Mouse (Mus musculus) midbrain, embryonic 13.5 days (tissue): Measurements from ENCODE around the gene Bcl7b. TPM values are rescaled to one million over a fixed set of nuclear protein-coding genes. Genes with fewer than 3 reads are reported as not detected.

Experiments
- ATAC-seq: fragments of 200-750 bp; cut with Nextera tagmentation; 2 replicates; pipeline ENCODE4 v1.8.0; 2017; ENCODE audit warnings: mild to moderate bottlenecking, moderate TSS enrichment, moderate library complexity
- H3K27ac ChIP-seq: fragments of 300-500 bp; sonication (generic); 2 replicates; pipeline ENCODE4 v1.5.1; 2015; ENCODE audit warnings: inconsistent platforms, mild to moderate bottlenecking, moderate library complexity
- H3K27me3 ChIP-seq: fragments of 300-500 bp; sonication (generic); 2 replicates; pipeline ENCODE4 v1.6.1; 2015; ENCODE audit warnings: mild to moderate bottlenecking, inconsistent platforms
- H3K36me3 ChIP-seq: fragments of 300-500 bp; sonication (generic); 2 replicates; pipeline ENCODE4 v1.6.1; 2015; ENCODE audit warnings: mild to moderate bottlenecking, inconsistent platforms
- H3K4me1 ChIP-seq: fragments of 300-500 bp; sonication (generic); replicated peaks from 2 replicates; pipeline ENCODE4 v1.6.1; 2015; ENCODE audit warnings: inconsistent platforms
- H3K4me2 ChIP-seq: fragments of 300-500 bp; sonication (generic); replicated peaks from 2 replicates; pipeline ENCODE4 v1.6.1; 2015; ENCODE audit warnings: moderate library complexity, mild to moderate bottlenecking, inconsistent platforms
- H3K4me3 ChIP-seq: fragments of 300-500 bp; sonication (generic); replicated peaks from 2 replicates; pipeline ENCODE4 v1.5.1; 2015; ENCODE audit warnings: mild to moderate bottlenecking, inconsistent platforms
- H3K9ac ChIP-seq: fragments of 300-500 bp; sonication (generic); replicated peaks from 2 replicates; pipeline ENCODE4 v1.6.1; 2015; ENCODE audit warnings: mild to moderate bottlenecking, inconsistent platforms
- H3K9me3 ChIP-seq: fragments of 300-500 bp; sonication (generic); 2 replicates; pipeline ENCODE4 v1.6.1; 2016; ENCODE audit warnings: mild to moderate bottlenecking, inconsistent platforms
- WGBS: fragments of 180-500 bp; shearing (Covaris S2); methylation state at CpG from one replicate; pipeline ENCODE4 v1.1.7; 2015; 5-methylcytosine and 5-hydroxymethylcytosine counted together
- polyA plus RNA-seq: library from polyadenylated mRNA; unstranded; fragments of >200 nt; fragmentation: Nextera tagmentation; extraction: Ambion mirVana; gene quantifications from 2 replicates; pipeline ENCODE4 v1.2.1, GENCODE M21; 2015

Bcl7b gene
- polyA plus RNA-seq, 1 experiment from 2014 or later, result 51.2 TPM

GRCm38 (mm10) chr5:135187349-135188213 is 19.5 kb downstream of the Bcl7b start:
- H3K4me1 ChIP-seq, result peaks cover 41% of the 10 kb centered on the region
- H3K9me3 ChIP-seq, result peaks cover 6% of the 10 kb centered on the region; the same call in 1 of the 2 replicates
- peak overlapping the region; percentile 92 for H3K4me2 ChIP-seq
- peak overlapping the region; percentile 98 for H3K27ac ChIP-seq
- peak overlapping the region; percentile 98 for H3K9ac ChIP-seq
- under 1% methylated on average over 102 of the region's 102 CpGs for WGBS
- peaks cover 10% of the 10 kb centered on the region for H3K36me3 ChIP-seq
- H3K4me3 ChIP-seq, result peak overlapping the region; percentile 98
- H3K27me3 ChIP-seq, result no peaks in the 10 kb centered on the region
- ATAC-seq, result peak; percentile 69

- H3K4me2 ChIP-seq, result peak overlapping the region; percentile 92
- H3K4me1 ChIP-seq, result peaks cover 44% of the 10 kb centered on the region
- peaks cover 6% of the 10 kb centered on the region; the same call in 1 of the 2 replicates for H3K9me3 ChIP-seq
- peak overlapping the region; percentile 98 for H3K9ac ChIP-seq
- 1% methylated on average over 8 of the region's 8 CpGs for WGBS
- H3K4me3 ChIP-seq, result peak overlapping the region; percentile 98
- H3K27ac ChIP-seq, result peak overlapping the region; percentile 98
- peaks cover 8% of the 10 kb centered on the region; the same call in 1 of the 2 replicates for H3K36me3 ChIP-seq
- H3K27me3 ChIP-seq, result no peaks in the 10 kb centered on the region
- no peak for ATAC-seq
Observed at GRCm38 (mm10) chr5:135188214-135188554, 20.1 kb downstream of the Bcl7b start.

DNA sequence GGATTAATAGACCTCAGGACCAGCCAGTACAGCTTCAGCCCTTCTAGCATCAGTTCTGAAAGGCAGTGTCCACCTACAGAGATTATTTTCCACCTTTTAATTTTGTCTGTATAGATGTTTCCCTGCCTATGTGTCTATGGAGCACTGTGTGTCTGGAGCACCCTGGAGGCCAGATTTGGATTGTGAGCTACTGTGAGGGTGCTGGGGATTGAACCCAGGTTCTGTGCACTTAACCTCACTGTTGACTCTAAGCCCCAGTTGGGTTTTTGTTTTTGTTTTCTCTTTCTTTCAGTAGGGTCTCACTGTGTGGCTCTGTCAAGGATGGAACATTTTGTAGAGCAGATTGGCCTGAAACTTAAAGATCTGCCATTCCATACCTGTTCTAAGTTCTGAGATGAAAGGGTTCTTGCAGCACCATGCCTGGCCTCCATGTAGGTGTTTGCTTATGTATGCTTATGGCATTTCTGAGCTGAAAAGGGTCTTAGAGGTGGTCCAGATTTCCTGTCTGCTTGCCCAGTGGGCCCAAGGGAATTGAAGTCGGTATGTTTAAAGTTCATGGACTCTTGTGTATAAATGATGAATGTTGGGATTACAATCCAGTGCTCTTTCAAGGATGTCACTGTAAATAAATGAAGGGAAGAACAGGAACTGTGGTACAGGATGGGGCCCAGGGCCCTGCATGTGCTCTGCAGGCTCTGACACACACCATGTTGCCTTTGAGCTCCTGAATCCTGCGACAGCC is 21.4 kb downstream of the Bcl7b start:
- Histone ChIP-seq H3K4me2 (peak overlapping the region; percentile 92), H3K4me3 (peak overlapping the region; percentile 98), H3K9me3 (peaks cover 5% of the 10 kb centered on the region; the same call in 1 of the 2 replicates), H3K27me3 (no peaks in the 10 kb centered on the region), H3K27ac (no peak overlapping the region), H3K36me3 (peaks cover 8% of the 10 kb centered on the region; the same call in 1 of the 2 replicates), H3K9ac (peak overlapping the region; percentile 98), H3K4me1 (peaks cover 52% of the 10 kb centered on the region)
- no peak for ATAC-seq
- 75% methylated on average over 2 of the region's 2 CpGs for WGBS

DNA sequence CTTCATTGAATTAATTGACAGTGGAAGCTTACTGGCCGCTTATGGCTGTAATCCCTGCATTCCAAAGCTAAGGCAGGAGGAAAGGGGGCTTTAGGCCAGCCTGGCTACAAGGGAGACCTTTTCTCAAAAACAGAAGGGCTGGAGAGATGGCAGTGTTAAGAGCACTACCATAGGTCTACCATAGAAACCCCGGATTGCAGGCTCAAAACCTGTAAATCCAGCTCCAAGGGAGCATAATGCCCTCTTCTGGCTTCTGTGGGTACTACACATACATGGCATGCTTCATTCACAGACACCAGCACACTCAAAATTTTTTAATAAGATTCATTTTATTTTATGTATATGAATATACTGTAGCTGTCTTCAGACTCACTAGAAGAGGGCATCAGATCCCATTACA is 23.5 kb downstream of the Bcl7b start:
- Histone ChIP-seq H3K27me3 (no peaks in the 10 kb centered on the region), H3K4me3 (no peak overlapping the region), H3K36me3 (peaks cover 19% of the 10 kb centered on the region), H3K4me2 (no peak overlapping the region), H3K9ac (no peak overlapping the region), H3K4me1 (peaks cover 49% of the 10 kb centered on the region), H3K27ac (no peak overlapping the region), H3K9me3 (no peaks in the 10 kb centered on the region)
- ATAC-seq, result no peak
- WGBS, result 24% methylated on average over 2 of the region's 2 CpGs

DNA sequence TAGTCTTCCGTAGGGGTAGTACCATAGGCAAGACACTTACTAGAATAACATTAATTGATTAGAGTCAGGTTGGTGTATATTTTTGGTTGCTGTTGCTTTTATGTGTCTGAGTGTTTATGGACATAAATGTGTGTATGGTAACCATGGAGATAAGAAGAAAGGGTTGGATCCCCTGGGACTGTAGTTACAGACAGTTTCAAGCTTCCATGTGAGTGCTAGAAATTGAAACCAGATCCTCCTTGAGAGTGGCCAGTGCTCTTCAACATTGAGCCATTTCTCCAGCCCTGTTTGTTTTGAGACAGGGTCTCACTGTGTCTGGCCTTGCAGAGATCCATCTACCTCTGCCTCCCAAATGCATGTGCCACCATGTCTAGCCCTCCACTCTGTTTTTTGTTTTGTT is 24.3 kb downstream of the Bcl7b start:
- H3K9me3 ChIP-seq, result no peaks in the 10 kb centered on the region
- peaks cover 49% of the 10 kb centered on the region for H3K4me1 ChIP-seq
- no peak overlapping the region for H3K4me2 ChIP-seq
- H3K4me3 ChIP-seq, result no peak overlapping the region
- no peaks in the 10 kb centered on the region for H3K27me3 ChIP-seq
- 93% methylated on average over 1 of the region's 1 CpGs for WGBS
- ATAC-seq, result no peak
- 0 out of 2 replicates have a peak overlapping the region, but pooled peaks have one; percentile 2 for H3K9ac ChIP-seq
- no peak overlapping the region for H3K27ac ChIP-seq
- peaks cover 19% of the 10 kb centered on the region for H3K36me3 ChIP-seq

DNA sequence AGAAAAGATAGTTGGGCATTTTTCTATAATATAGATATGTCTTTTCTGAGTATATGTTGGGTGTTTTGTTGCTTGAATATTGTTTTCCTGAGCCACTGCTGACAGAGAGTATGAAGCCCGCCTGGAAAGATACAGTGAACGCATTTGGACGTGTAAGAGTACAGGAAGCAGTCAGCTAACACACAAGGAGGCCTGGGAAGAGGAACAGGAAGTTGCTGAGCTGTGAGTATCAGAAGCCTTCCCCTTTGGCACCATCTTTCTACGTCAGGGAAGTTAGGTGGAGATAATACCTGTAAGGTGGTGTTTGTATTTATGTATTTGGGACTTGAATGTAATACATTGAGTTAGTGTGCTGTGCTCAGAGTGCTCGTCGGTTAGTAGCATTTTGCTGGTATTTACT is 28.3 kb downstream of the Bcl7b start:
- Histone ChIP-seq H3K4me2 (no peak overlapping the region), H3K9ac (no peak overlapping the region), H3K4me1 (peaks cover 23% of the 10 kb centered on the region), H3K27me3 (no peaks in the 10 kb centered on the region), H3K4me3 (no peak overlapping the region), H3K27ac (no peak overlapping the region), H3K9me3 (no peaks in the 10 kb centered on the region), H3K36me3 (peaks cover 41% of the 10 kb centered on the region)
- no peak for ATAC-seq
- WGBS, result 90% methylated on average over 6 of the region's 6 CpGs

GRCm38 (mm10) chr5:135202763-135203162 is 34.7 kb downstream of the Bcl7b start:
- WGBS, result 93% methylated on average over 3 of the region's 3 CpGs
- Histone ChIP-seq H3K4me3 (no peak overlapping the region), H3K27ac (no peak overlapping the region), H3K4me2 (no peak overlapping the region), H3K36me3 (peaks cover 76% of the 10 kb centered on the region), H3K9me3 (no peaks in the 10 kb centered on the region), H3K9ac (no peak overlapping the region), H3K4me1 (no peaks in the 10 kb centered on the region), H3K27me3 (no peaks in the 10 kb centered on the region)
- ATAC-seq, result no peak

DNA sequence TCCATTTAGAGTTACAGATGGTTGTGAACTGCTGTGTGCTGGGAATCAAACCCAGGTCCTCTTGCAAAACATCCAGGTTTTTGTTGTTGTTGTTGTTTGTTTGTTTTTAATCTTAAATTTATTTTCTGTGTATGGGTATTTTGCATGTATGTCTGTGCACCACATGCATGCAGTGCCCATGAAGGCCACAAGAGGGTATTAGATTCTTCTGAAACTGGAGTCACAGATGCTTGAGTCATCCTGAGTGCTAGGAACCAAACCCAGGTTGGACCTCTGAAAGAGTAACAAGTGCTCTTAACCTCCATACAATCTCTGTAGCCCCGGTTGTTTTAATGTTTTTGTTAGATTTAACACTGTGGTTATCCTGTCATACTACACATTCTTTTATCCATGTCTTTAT is 40.1 kb downstream of the Bcl7b start:
- peaks cover 83% of the 10 kb centered on the region for H3K36me3 ChIP-seq
- WGBS, result 94% methylated on average over 1 of the region's 1 CpGs

DNA sequence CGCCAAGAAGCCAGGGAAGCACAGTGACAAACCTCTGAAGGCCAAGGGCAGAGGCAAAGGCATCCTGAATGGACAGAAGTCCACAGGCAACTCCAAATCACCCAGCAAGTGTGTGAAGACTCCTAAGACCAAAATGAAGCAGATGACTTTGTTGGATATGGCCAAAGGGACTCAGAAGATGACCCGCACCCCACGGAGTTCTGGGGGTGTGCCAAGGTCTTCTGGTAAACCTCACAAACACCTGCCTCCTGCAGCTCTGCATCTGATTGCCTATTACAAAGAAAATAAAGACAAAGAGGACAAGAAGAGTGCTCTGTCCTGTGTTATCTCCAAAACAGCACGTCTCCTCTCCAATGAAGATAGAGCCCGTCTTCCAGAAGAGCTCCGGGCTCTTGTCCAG is 48.8 kb downstream of the Bcl7b start:
- Histone ChIP-seq H3K9me3 (no peaks in the 10 kb centered on the region), H3K4me2 (no peak overlapping the region), H3K27ac (no peak overlapping the region), H3K27me3 (no peaks in the 10 kb centered on the region), H3K4me3 (no peak overlapping the region), H3K9ac (no peak overlapping the region), H3K4me1 (no peaks in the 10 kb centered on the region), H3K36me3 (peaks cover 94% of the 10 kb centered on the region)
- ATAC-seq, result no peak
- WGBS, result 95% methylated on average over 6 of the region's 6 CpGs

More for the DNA sequence above, 40.1 kb downstream of the Bcl7b start:
- no peak overlapping the region for H3K4me2 ChIP-seq
- H3K9ac ChIP-seq, result no peak overlapping the region
- no peak overlapping the region for H3K4me3 ChIP-seq
- H3K27me3 ChIP-seq, result no peaks in the 10 kb centered on the region
- no peaks in the 10 kb centered on the region for H3K9me3 ChIP-seq
- H3K4me1 ChIP-seq, result no peaks in the 10 kb centered on the region
- no peak overlapping the region for H3K27ac ChIP-seq
- no peak for ATAC-seq

DNA sequence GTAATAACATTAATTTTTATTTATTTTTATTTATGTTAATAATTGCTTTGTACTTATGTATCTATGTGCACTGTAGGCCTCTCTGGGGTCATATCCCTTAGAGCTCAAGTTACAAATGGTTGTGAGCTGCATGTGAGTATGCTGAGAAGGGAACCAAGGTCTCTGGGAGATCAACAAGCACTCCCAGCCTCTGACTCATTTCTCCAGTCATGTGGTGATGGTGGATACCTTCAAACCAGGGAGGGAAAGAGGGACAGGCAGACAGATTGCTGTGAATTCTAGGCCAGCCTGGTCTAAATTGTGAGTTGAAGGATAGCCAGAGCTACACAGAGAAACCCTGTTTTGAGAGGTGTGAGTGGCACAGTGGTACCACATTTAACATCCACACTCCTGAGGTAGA is 52.9 kb downstream of the Bcl7b start:
- Histone ChIP-seq H3K27me3 (no peaks in the 10 kb centered on the region), H3K4me3 (no peak overlapping the region), H3K27ac (no peak overlapping the region), H3K9me3 (no peaks in the 10 kb centered on the region), H3K36me3 (peaks cover 89% of the 10 kb centered on the region), H3K4me1 (no peaks in the 10 kb centered on the region), H3K9ac (no peak overlapping the region), H3K4me2 (no peak overlapping the region)
- ATAC-seq, result no peak

GRCm38 (mm10) chr5:135222066-135222465 is 54.0 kb downstream of the Bcl7b start:
- no peak overlapping the region for H3K4me2 ChIP-seq
- H3K27ac ChIP-seq, result no peak overlapping the region
- no peaks in the 10 kb centered on the region for H3K4me1 ChIP-seq
- H3K36me3 ChIP-seq, result peaks cover 86% of the 10 kb centered on the region
- ATAC-seq, result no peak
- H3K9ac ChIP-seq, result no peak overlapping the region
- 96% methylated on average over 7 of the region's 7 CpGs for WGBS
- no peak overlapping the region for H3K4me3 ChIP-seq
- H3K9me3 ChIP-seq, result no peaks in the 10 kb centered on the region
- no peaks in the 10 kb centered on the region for H3K27me3 ChIP-seq

- H3K4me2 ChIP-seq, result no peak overlapping the region
- H3K4me1 ChIP-seq, result no peaks in the 10 kb centered on the region
- H3K27ac ChIP-seq, result no peak overlapping the region
- H3K27me3 ChIP-seq, result no peaks in the 10 kb centered on the region
- no peak overlapping the region for H3K9ac ChIP-seq
- no peak overlapping the region for H3K4me3 ChIP-seq
- no peaks in the 10 kb centered on the region for H3K9me3 ChIP-seq
- peaks cover 84% of the 10 kb centered on the region for H3K36me3 ChIP-seq
- no peak for ATAC-seq
- 95% methylated on average over 3 of the region's 3 CpGs for WGBS
Observed at GRCm38 (mm10) chr5:135224169-135224568, 56.1 kb downstream of the Bcl7b start.
